Mouse (Mus musculus) testis, adult 2 months (tissue): ENCODE data around the gene Gadl1. TPM values are rescaled to one million over a fixed set of nuclear protein-coding genes. Genes with fewer than 3 reads are reported as not detected.
"Not testable (repeated sequence)": the region's sequence is repeated elsewhere in the genome, so short reads cannot be mapped to it uniquely, and the experiment has no call there.

ENCODE experiments used
- H3K27ac ChIP-seq: fragments of 200-500 bp; 2 replicates; pipeline ENCODE4 v1.5.1; 2012; ENCODE audit warnings: low read depth, low read length; ENCODE audit not compliant: control insufficient read depth, insufficient read depth
- H3K27me3 ChIP-seq: fragments of 200-500 bp; 2 replicates; pipeline ENCODE4 v1.6.1; 2012; ENCODE audit warnings: mild to moderate bottlenecking, low read length, moderate library complexity; ENCODE audit not compliant: control insufficient read depth, insufficient read depth
- H3K36me3 ChIP-seq: fragments of 200-500 bp; 2 replicates; pipeline ENCODE4 v1.6.1; 2012; ENCODE audit warnings: mild to moderate bottlenecking, low read length; ENCODE audit not compliant: control insufficient read depth, insufficient read depth
- H3K4me1 ChIP-seq: fragments of 200-500 bp; 2 replicates; pipeline ENCODE4 v1.6.1; 2012; ENCODE audit warnings: low read length; ENCODE audit not compliant: control insufficient read depth, insufficient read depth
- H3K4me3 ChIP-seq: fragments of 200-500 bp; 2 replicates; pipeline ENCODE4 v1.5.1; 2012; ENCODE audit warnings: low read depth, mild to moderate bottlenecking, low read length, moderate library complexity, mixed read lengths; ENCODE audit not compliant: control insufficient read depth
- CTCF ChIP-seq: fragments of 200-500 bp; IDR thresholded peaks from 2 replicates; pipeline ENCODE4 v1.5.1; 2012; ENCODE audit warnings: low read depth, mild to moderate bottlenecking, inconsistent platforms, low read length, moderate library complexity; ENCODE audit not compliant: control insufficient read depth, insufficient read depth, insufficient replicate concordance
- POLR2A ChIP-seq: fragments of 200-500 bp; IDR thresholded peaks from 2 replicates; pipeline ENCODE4 v1.6.1; 2012; ENCODE audit warnings: low read depth, mild to moderate bottlenecking, inconsistent platforms, low read length, moderate library complexity; ENCODE audit not compliant: control insufficient read depth
- polyA plus RNA-seq: library from polyadenylated mRNA; depleted of rRNA; stranded (reverse); fragments of >200 nt; gene quantifications from 2 replicates; pipeline ENCODE4 v1.2.3, GENCODE M21; 2012

The Gadl1 gene
- polyA plus RNA-seq, 1 experiment, result 2.3 TPM

DNA sequence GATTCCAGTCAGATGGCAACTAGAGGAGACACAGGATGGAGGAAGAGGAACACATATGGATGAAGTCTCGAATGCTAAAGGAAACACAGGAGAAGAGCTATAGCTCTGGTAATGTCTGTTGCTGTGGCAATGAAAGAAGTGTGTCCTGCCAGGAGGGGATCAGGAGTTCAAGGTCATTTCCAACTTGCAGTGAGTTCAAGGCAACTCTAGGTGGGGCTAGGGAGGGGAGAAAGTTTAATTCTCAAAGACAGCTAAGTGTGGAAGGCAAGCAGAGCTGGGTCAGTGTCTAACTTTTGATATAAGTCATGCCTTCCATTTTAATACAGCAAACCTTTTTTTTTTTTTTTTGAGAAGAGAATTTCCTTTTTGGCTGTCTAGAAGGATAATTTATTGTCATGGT, 140.7 kb downstream of the Gadl1 start:
- no peaks in the 10 kb centered on the region for H3K27me3 ChIP-seq
- H3K36me3 ChIP-seq, result no peaks in the 10 kb centered on the region
- H3K4me3 ChIP-seq, result no peak overlapping the region
- no peaks in the 10 kb centered on the region for H3K4me1 ChIP-seq
- TF ChIP-seq POLR2A, result no peak
- no peak for TF ChIP-seq CTCF
- no peak overlapping the region for H3K27ac ChIP-seq

DNA sequence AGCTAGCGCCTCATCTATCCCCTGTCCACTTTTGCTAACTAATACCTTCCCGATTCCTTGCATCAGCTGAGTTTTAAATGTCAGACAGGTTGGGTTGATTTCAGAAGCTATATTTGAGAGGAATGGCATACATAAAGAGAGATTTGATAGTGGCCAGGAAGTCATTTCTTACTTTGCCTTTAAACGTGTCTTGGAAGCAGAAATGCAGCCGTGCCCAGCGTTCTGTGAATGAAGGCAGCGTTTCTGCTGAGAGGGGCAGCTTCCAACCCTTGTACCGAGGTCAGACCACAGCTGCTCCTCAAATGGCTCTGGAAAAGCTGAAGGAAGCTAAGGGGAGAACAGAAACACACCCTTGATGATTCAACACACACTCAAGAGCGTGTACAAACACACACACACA, 144.7 kb downstream of the Gadl1 start:
- H3K27ac ChIP-seq, result no peak overlapping the region
- H3K27me3 ChIP-seq, result no peaks in the 10 kb centered on the region
- H3K4me1 ChIP-seq, result no peaks in the 10 kb centered on the region
- TF ChIP-seq CTCF, result no peak
- no peak for TF ChIP-seq POLR2A
- H3K36me3 ChIP-seq, result no peaks in the 10 kb centered on the region
- no peak overlapping the region for H3K4me3 ChIP-seq

DNA sequence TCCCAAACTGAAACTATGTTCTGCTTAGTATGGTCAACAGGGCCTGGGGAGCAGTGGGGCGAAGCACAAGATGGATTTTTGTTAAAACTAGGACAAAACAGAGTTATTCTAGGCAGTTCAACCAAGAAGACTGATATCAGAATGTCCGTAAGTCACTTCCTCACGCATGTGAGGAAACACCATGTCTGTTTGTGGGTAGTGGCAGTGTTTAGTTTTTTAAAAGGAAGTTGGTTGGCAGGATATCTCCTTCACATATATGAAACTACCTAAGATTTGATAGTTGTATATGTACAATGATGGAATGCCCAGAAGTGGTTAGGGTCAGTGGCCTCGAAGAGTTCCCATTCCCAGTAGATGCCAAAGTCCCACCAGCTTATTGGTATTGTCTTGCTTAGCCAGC, 149.2 kb downstream of the Gadl1 start:
- H3K27ac ChIP-seq, result no peak overlapping the region
- TF ChIP-seq CTCF, result no peak
- no peak for TF ChIP-seq POLR2A
- no peak overlapping the region for H3K4me3 ChIP-seq
- H3K4me1 ChIP-seq, result no peaks in the 10 kb centered on the region
- H3K27me3 ChIP-seq, result no peaks in the 10 kb centered on the region
- H3K36me3 ChIP-seq, result no peaks in the 10 kb centered on the region

- no peak overlapping the region for H3K4me3 ChIP-seq
- H3K36me3 ChIP-seq, result no peaks in the 10 kb centered on the region
- no peak for TF ChIP-seq CTCF
- no peak for TF ChIP-seq POLR2A
- H3K27me3 ChIP-seq, result no peaks in the 10 kb centered on the region
- no peaks in the 10 kb centered on the region for H3K4me1 ChIP-seq
- no peak overlapping the region for H3K27ac ChIP-seq
Measured at GRCm38 (mm10) chr9:116059156-116059555, 149.9 kb downstream of the Gadl1 start.

- H3K27me3 ChIP-seq, result no peaks in the 10 kb centered on the region
- H3K36me3 ChIP-seq, result no peaks in the 10 kb centered on the region
- peaks cover 2% of the 10 kb centered on the region; the same call in 1 of the 2 replicates for H3K4me1 ChIP-seq
- no peak overlapping the region for H3K27ac ChIP-seq
- TF ChIP-seq CTCF (peak; percentile 44; the same call in 1 of the 2 replicates), POLR2A (no peak)
- H3K4me3 ChIP-seq, result no peak overlapping the region
Measured at GRCm38 (mm10) chr9:116060691-116061090, 151.4 kb downstream of the Gadl1 start.

DNA sequence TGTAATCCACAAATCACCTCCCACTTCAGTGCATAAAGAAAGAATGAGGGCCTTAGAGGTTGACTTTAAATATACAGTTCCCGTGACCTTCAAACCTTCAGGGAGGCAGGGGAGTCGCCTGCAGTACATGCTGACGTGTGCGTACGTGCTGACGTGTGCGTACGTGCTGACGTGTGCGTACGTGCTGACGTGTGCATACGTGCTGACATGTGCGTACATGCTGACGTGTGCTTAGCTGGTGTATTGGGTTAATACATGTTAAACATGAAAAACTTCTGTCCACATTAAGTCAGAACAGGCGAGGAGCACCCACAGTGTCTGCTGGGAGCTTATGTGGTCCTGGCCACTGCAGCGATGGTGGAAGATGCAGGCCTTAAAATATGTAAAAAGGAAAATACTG, 155.5 kb downstream of the Gadl1 start:
- no peaks in the 10 kb centered on the region for H3K27me3 ChIP-seq
- no peak overlapping the region for H3K27ac ChIP-seq
- H3K4me1 ChIP-seq, result peaks cover 2% of the 10 kb centered on the region; the same call in 1 of the 2 replicates
- peak overlapping the region; percentile 70 for H3K4me3 ChIP-seq
- TF ChIP-seq POLR2A (peak; percentile 76; the same call in 1 of the 2 replicates), CTCF (no peak)
- no peaks in the 10 kb centered on the region for H3K36me3 ChIP-seq

GRCm38 (mm10) chr9:116071561-116071960, 162.3 kb downstream of the Gadl1 start:
- H3K36me3 ChIP-seq, H3K4me1 ChIP-seq, H3K27me3 ChIP-seq, H3K27ac ChIP-seq, H3K4me3 ChIP-seq: not testable (repeated sequence)

DNA sequence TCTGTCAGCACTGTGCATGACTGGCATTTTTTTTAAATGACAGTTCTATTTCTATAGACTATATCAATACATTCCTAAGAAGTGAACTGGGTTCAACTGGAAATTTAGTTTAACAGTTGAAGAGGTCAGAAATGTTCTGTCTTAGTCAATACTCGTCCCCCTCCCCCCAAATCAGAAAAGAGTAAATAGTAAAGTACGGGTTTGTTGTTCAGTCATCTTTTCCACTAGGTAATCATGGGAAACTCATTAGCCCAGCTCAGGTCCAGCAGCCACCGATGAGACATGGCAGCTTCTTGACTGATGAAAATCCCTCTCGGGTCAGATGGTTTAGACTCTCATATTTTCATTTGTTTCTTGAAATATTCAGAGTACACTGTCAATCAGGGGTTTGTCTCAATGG, 166.9 kb downstream of the Gadl1 start:
- no peaks in the 10 kb centered on the region for H3K4me1 ChIP-seq
- TF ChIP-seq POLR2A, result no peak
- TF ChIP-seq CTCF, result no peak
- no peak overlapping the region for H3K27ac ChIP-seq
- no peaks in the 10 kb centered on the region for H3K36me3 ChIP-seq
- no peaks in the 10 kb centered on the region for H3K27me3 ChIP-seq
- H3K4me3 ChIP-seq, result no peak overlapping the region
